Mouse (Mus musculus): ENCODE data around the gene Aph1a. TPM values are rescaled to one million over a fixed set of nuclear protein-coding genes. Genes with fewer than 3 reads are reported as not detected.

The Aph1a gene
- polyA plus RNA-seq (2014; fragmentation: Illumina TruSeq; extraction: RNeasy Lipid Tissue Mini Kit (QIAGEN cat#74804); ENCODE audit: low read depth, low replicate concordance) = 31.4 TPM

DNA sequence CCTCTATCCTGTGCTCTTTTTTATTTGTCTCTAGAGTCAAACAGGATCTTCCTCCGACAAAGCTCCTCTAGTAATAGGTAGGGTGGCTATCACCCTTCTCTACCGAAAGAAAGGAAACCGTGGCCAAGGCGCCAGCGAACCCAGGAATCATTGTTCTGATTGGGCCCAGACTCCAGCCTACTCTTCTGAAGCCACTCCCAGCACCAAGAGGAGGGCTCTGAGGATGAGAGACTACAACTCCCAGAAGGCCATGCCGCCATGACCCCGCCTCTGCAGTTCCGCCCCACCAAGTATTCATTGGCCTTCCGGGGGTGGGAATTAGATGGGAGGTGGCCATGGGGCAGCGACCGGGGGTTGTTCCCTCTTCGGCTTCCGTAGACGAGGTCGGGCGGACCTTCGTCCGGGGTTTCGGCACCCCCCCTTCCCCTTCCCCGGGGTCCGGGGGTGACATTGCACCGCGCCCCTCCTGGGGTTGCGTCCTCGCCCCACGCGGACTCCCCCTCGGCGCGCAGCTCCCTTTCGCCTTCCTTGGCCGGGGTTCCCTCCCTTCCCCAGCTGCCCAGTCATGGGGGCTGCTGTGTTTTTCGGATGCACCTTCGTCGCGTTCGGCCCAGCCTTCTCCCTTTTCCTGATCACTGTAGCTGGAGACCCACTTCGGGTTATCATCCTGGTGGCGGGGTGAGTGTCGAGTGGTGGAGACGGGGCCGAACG lies at the start of gene Aph1a:
Aph1a (plus strand) TSS at position 364 of the 711 bp plus-strand sequence.

DNA sequence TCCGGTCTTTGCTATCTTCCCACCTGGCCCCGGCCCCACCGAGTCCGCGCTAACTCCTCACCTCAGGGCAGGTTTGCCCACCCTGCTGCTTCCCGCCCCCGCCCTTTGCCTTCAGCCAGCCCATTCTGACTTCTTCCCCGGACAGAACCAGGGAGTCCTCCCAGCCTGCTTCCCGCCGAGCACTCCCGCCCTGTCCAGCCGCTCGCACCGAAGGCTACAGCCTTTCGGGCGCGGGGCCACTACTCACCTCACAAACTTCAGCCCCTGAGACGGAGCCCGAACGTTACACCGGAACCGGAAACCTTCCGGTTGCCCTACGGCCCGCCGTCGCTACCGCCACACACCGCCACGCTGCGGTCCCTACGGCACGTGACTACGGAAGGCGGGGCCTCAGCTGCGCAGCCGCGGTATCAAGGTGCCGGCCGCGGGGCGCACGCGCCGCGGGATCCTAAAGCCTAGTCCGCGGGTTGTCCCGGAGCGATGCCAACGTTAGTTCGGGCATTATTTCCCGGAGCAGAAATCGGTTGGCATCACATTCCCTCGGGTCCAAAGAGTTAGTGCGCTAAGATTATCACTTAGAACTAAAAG lies 38.2 kb upstream of the Aph1a start, which contains the start of gene Prpf3:
Prpf3 (minus strand) TSS at position 384 of the 588 bp plus-strand sequence.

DNA sequence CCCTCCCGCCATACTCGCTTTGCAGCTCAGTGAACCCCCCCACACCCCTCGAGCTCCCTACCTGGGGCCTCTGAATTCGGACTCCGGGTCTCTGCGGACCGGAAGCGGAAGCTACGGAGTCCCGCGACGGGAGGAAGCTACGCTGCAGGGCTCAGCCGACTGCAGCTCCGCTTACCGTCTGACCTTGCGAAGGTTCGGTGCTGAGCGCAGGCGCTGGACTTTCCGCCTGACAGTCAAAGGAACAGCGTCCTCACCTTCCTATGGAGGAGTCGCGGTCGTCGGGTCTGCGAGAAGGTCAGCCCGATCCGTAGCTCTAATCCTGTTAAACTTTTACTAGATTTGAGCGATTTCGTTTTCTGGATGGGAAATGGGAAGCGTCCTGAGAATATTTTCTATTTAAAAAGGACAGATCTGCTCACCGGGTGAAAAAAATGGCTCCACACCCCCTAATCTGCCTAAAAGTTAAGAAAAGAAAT lies 22.3 kb upstream of the Aph1a start, which contains the start of gene Mrps21:
Mrps21 (minus strand) TSS at position 128 of the 476 bp plus-strand sequence.

GRCm38 (mm10) chr3:95881979-95882815 lies 11.6 kb upstream of the Aph1a start, which contains the start of gene Ciart:
TSS of gene Ciart (minus strand) at chr3:95882251.

DNA sequence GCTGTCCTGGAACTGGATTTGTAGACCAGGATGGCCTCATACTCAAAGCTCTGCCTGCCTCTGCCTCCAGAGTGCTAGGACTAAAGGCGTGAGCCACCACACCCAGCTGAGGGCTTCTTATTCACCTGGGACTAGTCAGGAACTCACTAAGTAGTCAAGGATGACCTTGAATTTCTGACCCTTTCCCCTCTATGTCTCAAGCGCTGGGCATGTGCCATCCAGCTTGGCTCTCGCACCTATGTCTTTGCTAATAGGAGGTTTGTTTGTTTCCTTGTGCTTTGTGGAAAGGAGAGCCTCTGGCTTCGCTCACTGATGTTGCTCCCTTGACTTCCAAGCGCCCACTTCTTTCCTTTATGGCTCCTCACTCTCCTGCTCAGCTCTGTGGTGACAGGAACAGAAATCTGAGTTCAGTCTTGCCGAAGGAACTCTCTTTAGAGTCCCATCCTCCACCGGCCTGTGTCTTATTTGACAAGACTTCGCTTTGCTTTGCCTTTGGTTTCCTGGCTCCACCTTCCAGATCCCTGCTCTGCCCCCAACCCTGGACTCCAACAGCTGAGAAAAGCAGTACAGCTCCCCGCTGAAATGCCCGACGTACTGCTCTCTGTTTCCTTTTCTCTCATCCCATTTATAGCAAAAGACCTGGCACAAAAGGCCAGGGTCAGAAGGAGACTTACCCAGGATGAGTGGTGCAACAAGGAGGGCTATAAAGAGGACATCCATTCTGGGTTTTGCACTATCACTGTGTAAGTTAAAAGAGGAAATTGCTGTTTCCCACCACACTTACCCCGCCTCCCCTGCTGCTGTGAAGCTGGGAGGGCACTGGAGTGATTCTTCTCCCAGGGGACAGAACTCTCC lies 2.3 kb upstream of the Aph1a start, which contains the start of gene BC028528:
BC028528 (minus strand) TSS at position 795 of the 855 bp plus-strand sequence.

DNA sequence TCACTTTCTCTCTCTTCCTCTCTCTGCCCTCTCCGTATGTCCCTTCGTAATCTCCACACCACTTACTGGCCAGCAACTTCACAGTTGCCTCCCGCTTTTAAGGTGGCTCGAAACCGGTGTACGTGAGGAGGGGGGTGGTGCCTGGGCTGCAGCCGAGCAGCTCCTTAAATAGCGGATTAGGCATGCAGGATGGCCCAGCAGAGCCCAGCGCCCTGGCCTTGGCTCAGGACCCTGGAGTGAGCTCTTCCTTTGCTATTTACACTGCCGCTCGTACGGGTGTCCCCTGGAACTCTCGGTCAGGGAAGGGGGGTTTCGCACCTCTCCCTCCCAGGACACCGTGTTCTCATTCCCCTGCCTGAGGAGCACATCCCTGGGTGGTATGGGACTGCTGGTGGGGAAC lies 10.8 kb downstream of the Aph1a start, which contains the start of gene Car14:
Car14 (minus strand) TSS at position 124 of the 400 bp plus-strand sequence.

DNA sequence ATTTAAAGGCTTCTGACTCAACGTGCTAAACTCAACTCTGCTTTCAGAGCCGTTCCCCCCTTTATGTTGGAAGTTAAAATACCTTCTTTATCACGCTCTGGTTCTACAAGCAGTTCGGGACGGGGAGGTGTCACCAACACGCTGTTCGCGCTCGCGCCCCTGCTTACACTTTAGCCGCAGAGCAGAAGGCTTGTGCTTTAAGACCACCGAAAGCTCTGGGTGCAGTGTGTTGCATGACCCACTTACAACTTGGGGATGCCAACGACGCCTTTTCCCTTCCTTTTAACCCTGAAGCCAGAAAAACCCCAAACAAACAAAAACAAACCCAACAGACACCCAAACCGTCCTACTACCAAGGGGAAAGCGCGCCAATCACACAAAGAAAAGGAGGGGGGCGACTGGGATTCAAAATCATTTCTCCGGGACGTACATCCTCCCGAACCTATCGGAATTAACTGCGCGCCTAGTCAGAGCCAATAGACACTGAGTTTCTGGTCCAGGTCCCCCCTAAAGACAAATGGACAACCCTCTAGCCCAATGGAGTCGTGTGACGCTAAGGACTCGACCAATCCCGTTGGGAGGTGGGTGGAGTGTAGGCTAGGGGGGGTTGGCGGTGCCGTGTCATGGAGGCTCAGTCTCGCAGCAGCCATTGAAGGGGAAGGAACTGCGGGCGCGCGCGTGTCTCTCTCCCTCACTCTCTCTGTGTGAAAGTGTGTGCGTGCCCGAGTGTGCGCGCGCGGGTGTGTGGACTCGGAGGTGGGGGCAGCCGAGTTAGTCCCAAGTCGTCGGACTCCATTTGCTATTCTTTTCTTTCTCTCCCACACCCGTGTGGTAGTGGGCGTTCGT lies 35.1 kb downstream of the Aph1a start, which contains the start of gene Anp32e:
Anp32e (plus strand) TSS at position 589 of the 846 bp plus-strand sequence.

Other genes with a start within 250 kb of the Aph1a start
- 200 TPM for gene Mcl1, start 235.2 kb upstream of the Aph1a start, polyA plus RNA-seq (2014; fragmentation: Illumina TruSeq; extraction: RNeasy Lipid Tissue Mini Kit (QIAGEN cat#74804); ENCODE audit: low read depth, low replicate concordance)
- 0.28 TPM for gene Adamtsl4, start 206.1 kb upstream of the Aph1a start, polyA plus RNA-seq (2014; fragmentation: Illumina TruSeq; extraction: RNeasy Lipid Tissue Mini Kit (QIAGEN cat#74804); ENCODE audit: low read depth, low replicate concordance)
- 7.1 TPM for gene Ecm1, start 154.4 kb upstream of the Aph1a start, polyA plus RNA-seq (2014; fragmentation: Illumina TruSeq; extraction: RNeasy Lipid Tissue Mini Kit (QIAGEN cat#74804); ENCODE audit: low read depth, low replicate concordance)
- 13.5 TPM for gene Tars2, start 133.8 kb upstream of the Aph1a start, polyA plus RNA-seq (2014; fragmentation: Illumina TruSeq; extraction: RNeasy Lipid Tissue Mini Kit (QIAGEN cat#74804); ENCODE audit: low read depth, low replicate concordance)
- 27.9 TPM for gene Rprd2, start 75.1 kb upstream of the Aph1a start, polyA plus RNA-seq (2014; fragmentation: Illumina TruSeq; extraction: RNeasy Lipid Tissue Mini Kit (QIAGEN cat#74804); ENCODE audit: low read depth, low replicate concordance)
- 30.5 TPM for gene Prpf3, start 38.1 kb upstream of the Aph1a start, polyA plus RNA-seq (2014; fragmentation: Illumina TruSeq; extraction: RNeasy Lipid Tissue Mini Kit (QIAGEN cat#74804); ENCODE audit: low read depth, low replicate concordance)
- 50.7 TPM for gene Mrps21, start 22.4 kb upstream of the Aph1a start, polyA plus RNA-seq (2014; fragmentation: Illumina TruSeq; extraction: RNeasy Lipid Tissue Mini Kit (QIAGEN cat#74804); ENCODE audit: low read depth, low replicate concordance)
- gene Ciart, start 11.7 kb upstream of the Aph1a start, polyA plus RNA-seq (2014; fragmentation: Illumina TruSeq; extraction: RNeasy Lipid Tissue Mini Kit (QIAGEN cat#74804); ENCODE audit: low read depth, low replicate concordance) = not detected
- gene BC028528, start 2.0 kb upstream of the Aph1a start, polyA plus RNA-seq (2014; fragmentation: Illumina TruSeq; extraction: RNeasy Lipid Tissue Mini Kit (QIAGEN cat#74804); ENCODE audit: low read depth, low replicate concordance) = 14.9 TPM
- gene Car14, start 10.7 kb downstream of the Aph1a start, polyA plus RNA-seq (2014; fragmentation: Illumina TruSeq; extraction: RNeasy Lipid Tissue Mini Kit (QIAGEN cat#74804); ENCODE audit: low read depth, low replicate concordance) = 113 TPM
- gene Anp32e, start 35.3 kb downstream of the Aph1a start, polyA plus RNA-seq (2014; fragmentation: Illumina TruSeq; extraction: RNeasy Lipid Tissue Mini Kit (QIAGEN cat#74804); ENCODE audit: low read depth, low replicate concordance) = 152 TPM
- gene Plekho1, start 102.0 kb downstream of the Aph1a start, polyA plus RNA-seq (2014; fragmentation: Illumina TruSeq; extraction: RNeasy Lipid Tissue Mini Kit (QIAGEN cat#74804); ENCODE audit: low read depth, low replicate concordance) = 3.1 TPM
- 54.3 TPM for gene Vps45, start 164.5 kb downstream of the Aph1a start, polyA plus RNA-seq (2014; fragmentation: Illumina TruSeq; extraction: RNeasy Lipid Tissue Mini Kit (QIAGEN cat#74804); ENCODE audit: low read depth, low replicate concordance)
- 22.0 TPM for gene Otud7b, start 210.6 kb downstream of the Aph1a start, polyA plus RNA-seq (2014; fragmentation: Illumina TruSeq; extraction: RNeasy Lipid Tissue Mini Kit (QIAGEN cat#74804); ENCODE audit: low read depth, low replicate concordance)